Mouse (Mus musculus) MN1 (cell line): Measurements from ENCODE around the gene Ly86.

Experiments used
- DNase-seq: peaks from one replicate; pipeline ENCODE4 v3.0.0-alpha.2; 2016; ENCODE audit warnings: low spot score

Ly86 gene

GRCm38 (mm10) chr13:37344909-37345772 lies at the start of gene Ly86:
Gene Ly86 (plus strand): TSS chr13:37345208.
- DNase-seq = no peak

- peak; percentile 53 for DNase-seq
Measured at GRCm38 (mm10) chr13:37297886-37298285, 47.1 kb upstream of the Ly86 start.

GRCm38 (mm10) chr13:37298856-37299255 lies 46.2 kb upstream of the Ly86 start:
- peak; percentile 29 for DNase-seq

- no peak for DNase-seq
Measured at GRCm38 (mm10) chr13:37302877-37303276, 42.1 kb upstream of the Ly86 start.

GRCm38 (mm10) chr13:37308006-37308405 lies 37.0 kb upstream of the Ly86 start:
- DNase-seq = no peak

GRCm38 (mm10) chr13:37309296-37309695 lies 35.7 kb upstream of the Ly86 start:
- DNase-seq = no peak

GRCm38 (mm10) chr13:37310331-37310730 lies 34.7 kb upstream of the Ly86 start:
- no peak for DNase-seq

GRCm38 (mm10) chr13:37311555-37312221 lies 33.3 kb upstream of the Ly86 start:
- peak; percentile 66 for DNase-seq

- DNase-seq = peak; percentile 96
Measured at GRCm38 (mm10) chr13:37312222-37312928, 32.6 kb upstream of the Ly86 start.

- DNase-seq = no peak
Measured at GRCm38 (mm10) chr13:37312951-37313350, 32.1 kb upstream of the Ly86 start.

- peak; percentile 44 for DNase-seq
Measured at GRCm38 (mm10) chr13:37325504-37325903, 19.5 kb upstream of the Ly86 start.

- DNase-seq = no peak
Measured at GRCm38 (mm10) chr13:37329747-37330146, 15.3 kb upstream of the Ly86 start.

- no peak for DNase-seq
Measured at GRCm38 (mm10) chr13:37330971-37331370, 14.0 kb upstream of the Ly86 start.

GRCm38 (mm10) chr13:37332779-37333543 lies 12.0 kb upstream of the Ly86 start:
- DNase-seq = no peak

- no peak for DNase-seq
Measured at GRCm38 (mm10) chr13:37333544-37333870, 11.5 kb upstream of the Ly86 start.

GRCm38 (mm10) chr13:37337269-37337668 lies 7.7 kb upstream of the Ly86 start:
- DNase-seq = no peak

- no peak for DNase-seq
Measured at GRCm38 (mm10) chr13:37337871-37338270, 7.1 kb upstream of the Ly86 start.

GRCm38 (mm10) chr13:37342804-37343203 lies 2.2 kb upstream of the Ly86 start:
- no peak for DNase-seq

- no peak for DNase-seq
Measured at GRCm38 (mm10) chr13:37345823-37346222, 815 bp downstream of the Ly86 start.

GRCm38 (mm10) chr13:37347871-37348595 lies 3.0 kb downstream of the Ly86 start:
- DNase-seq = no peak

- DNase-seq = no peak
Measured at GRCm38 (mm10) chr13:37349051-37349450, 4.0 kb downstream of the Ly86 start.
